Mouse (Mus musculus) gastrocnemius, postnatal 10 days (tissue): Measurements from ENCODE around the gene Mprip. TPM values are rescaled to one million over a fixed set of nuclear protein-coding genes. Genes with fewer than 3 reads are reported as not detected.
A peak's percentile ranks its signal among the peaks of the same experiment; 100 is the strongest.
"Not testable (repeated sequence)": the region's sequence is repeated elsewhere in the genome, so short reads cannot be mapped to it uniquely, and the experiment has no call there.

Source experiments
- DNase-seq: peaks from one replicate; pipeline ENCODE4 v3.0.0; 2021; ENCODE audit warnings: mixed read lengths
- total RNA-seq, 2 experiments: library from RNA; stranded (reverse); gene quantifications; 2 replicates each; pipeline ENCODE4 v1.2.3; 2021

The Mprip gene
- total RNA-seq, 2 experiments from 2014 or later, result 139 to 166 TPM

GRCm38 (mm10) chr11:59715424-59715840 lies 54.3 kb downstream of the Mprip start:
- no peak for DNase-seq

GRCm38 (mm10) chr11:59717801-59718291 lies 56.7 kb downstream of the Mprip start:
- DNase-seq, result no peak

GRCm38 (mm10) chr11:59719185-59719584 lies 58.1 kb downstream of the Mprip start:
- DNase-seq, result no peak

- DNase-seq, result peak; percentile 28
Measured at GRCm38 (mm10) chr11:59721385-59721784, 60.3 kb downstream of the Mprip start.

GRCm38 (mm10) chr11:59727204-59727603 lies 66.1 kb downstream of the Mprip start:
- no peak for DNase-seq

- no peak for DNase-seq
Measured at GRCm38 (mm10) chr11:59731821-59732220, 70.7 kb downstream of the Mprip start.

GRCm38 (mm10) chr11:59732407-59733066 lies 71.4 kb downstream of the Mprip start:
- peak; percentile 39 for DNase-seq

GRCm38 (mm10) chr11:59733600-59733999 lies 72.5 kb downstream of the Mprip start:
- DNase-seq, result not testable (repeated sequence)

- DNase-seq, result no peak
Measured at GRCm38 (mm10) chr11:59734335-59734734, 73.2 kb downstream of the Mprip start.

GRCm38 (mm10) chr11:59735938-59736337 lies 74.8 kb downstream of the Mprip start:
- not testable (repeated sequence) for DNase-seq

GRCm38 (mm10) chr11:59737250-59737649 lies 76.1 kb downstream of the Mprip start:
- no peak for DNase-seq

- DNase-seq, result no peak
Measured at GRCm38 (mm10) chr11:59739996-59740395, 78.9 kb downstream of the Mprip start.

GRCm38 (mm10) chr11:59741915-59742314 lies 80.8 kb downstream of the Mprip start:
- DNase-seq, result no peak

GRCm38 (mm10) chr11:59743307-59743706 lies 82.2 kb downstream of the Mprip start:
- DNase-seq, result no peak

- no peak for DNase-seq
Measured at GRCm38 (mm10) chr11:59743712-59744111, 82.6 kb downstream of the Mprip start.

- no peak for DNase-seq
Measured at GRCm38 (mm10) chr11:59744374-59744773, 83.3 kb downstream of the Mprip start.

GRCm38 (mm10) chr11:59745851-59746250 lies 84.7 kb downstream of the Mprip start:
- DNase-seq, result no peak

- DNase-seq, result peak; percentile 51
Measured at GRCm38 (mm10) chr11:59746614-59747013, 85.5 kb downstream of the Mprip start.

- no peak for DNase-seq
Measured at GRCm38 (mm10) chr11:59749050-59749449, 87.9 kb downstream of the Mprip start.

GRCm38 (mm10) chr11:59754504-59754903 lies 93.4 kb downstream of the Mprip start:
- no peak for DNase-seq

- no peak for DNase-seq
Measured at GRCm38 (mm10) chr11:59756351-59756750, 95.2 kb downstream of the Mprip start.

- no peak for DNase-seq
Measured at GRCm38 (mm10) chr11:59758191-59758985, 97.3 kb downstream of the Mprip start.

GRCm38 (mm10) chr11:59759178-59759577 lies 98.1 kb downstream of the Mprip start:
- DNase-seq, result peak; percentile 39
